Mouse (Mus musculus): ENCODE results near the gene Nol8. TPM values are rescaled to one million over a fixed set of nuclear protein-coding genes. Genes with fewer than 3 reads are reported as not detected.

Gene Nol8
- polyA plus RNA-seq, 2 experiments = 5.4 to 7.8 TPM

DNA sequence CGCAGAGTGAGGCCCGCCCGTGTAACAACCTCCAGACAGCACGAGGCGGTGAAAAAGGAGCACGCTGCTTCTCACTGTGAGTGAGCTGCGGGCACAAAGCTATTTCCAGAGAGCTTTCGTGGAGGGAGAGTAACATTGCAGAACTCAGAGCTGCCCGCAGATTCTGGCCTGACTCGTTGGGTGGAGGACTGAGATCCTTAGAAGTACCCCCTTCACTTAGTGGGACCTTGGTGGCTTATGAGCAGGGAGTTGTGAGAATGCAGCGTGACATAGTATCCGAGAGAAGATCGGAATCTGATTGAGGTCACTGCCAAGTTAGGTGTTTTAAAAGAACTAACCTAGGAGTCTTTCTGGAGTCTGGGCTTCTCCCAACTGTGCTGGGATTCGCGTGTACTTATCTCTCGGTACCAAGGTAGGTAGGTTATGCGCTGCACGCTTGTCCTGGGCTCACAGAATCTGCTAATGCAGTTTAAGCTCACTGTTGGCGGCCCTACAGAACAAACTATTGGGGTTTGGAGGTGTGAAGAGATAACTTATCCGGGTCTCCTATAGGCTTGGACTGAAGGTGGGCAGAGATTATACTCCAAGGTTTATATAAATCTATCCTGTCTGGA, 29.5 kb downstream of the Nol8 start:
- Histone ChIP-seq H3K4me1 (replicated peaks; ENCODE audit: control insufficient read depth in 2 of 2, insufficient read depth in 2 of 2, low read length in 1 of 2) (peaks cover 12 to 15% of the 10 kb centered on the region in 2 experiments), H3K36me3 (replicated peaks; ENCODE audit: control insufficient read depth, insufficient read depth, low read depth) (peaks cover 2% of the 10 kb centered on the region), H3K4me3 (ENCODE audit: insufficient read depth in 1 of 2, low read depth in 2 of 2, low read length in 2 of 2) (peak overlapping the region; percentile 79 to 89), H3K9me3 (ENCODE audit: control insufficient read depth, low read length) (no peaks in the 10 kb centered on the region), H3K27ac (peak overlapping the region; percentile 78), H3K27me3 (ENCODE audit: control insufficient read depth, insufficient read depth, low read length) (no peaks in the 10 kb centered on the region), H3K9ac (replicated peaks) (peak overlapping the region; percentile 85), H3K4me2 (ENCODE audit: low read depth) (peak overlapping the region; percentile 70)
- TF ChIP-seq CTCF (IDR thresholded peaks at IDR 0.05; ENCODE audit: low read depth) (no peak), EP300 (IDR thresholded peaks at IDR 0.05; ENCODE audit: low read depth) (no peak)
- DNase-seq (ENCODE audit: low read depth in 3 of 3, low spot score in 3 of 3) = peak in 2 of 3 experiments; percentile 10 to 11
- peak; percentile 50 for ATAC-seq (ENCODE audit: insufficient read depth)
- WGBS (ENCODE audit: insufficient replicate concordance) = under 1% methylated on average over 20 of the region's 20 CpGs

DNA sequence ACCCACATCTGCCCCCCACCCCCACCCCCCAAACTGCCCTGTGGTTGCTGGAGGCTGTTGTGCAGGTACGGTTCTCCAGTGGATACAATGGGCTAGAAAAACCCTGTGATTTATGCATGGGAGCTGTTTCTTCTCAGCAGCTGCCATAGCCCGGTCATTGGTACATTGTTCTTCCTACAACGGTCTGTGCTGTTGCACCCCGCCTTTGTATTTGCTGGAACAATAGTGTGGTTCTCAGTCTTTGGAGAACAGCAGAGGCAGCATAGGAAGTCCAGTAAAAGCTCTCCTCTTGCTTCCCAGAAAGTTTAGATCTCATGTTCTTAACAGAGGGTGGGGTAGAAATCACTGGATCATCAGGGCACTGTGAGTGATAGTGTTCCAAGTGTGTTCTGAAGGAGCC, 31.4 kb downstream of the Nol8 start:
- Histone ChIP-seq H3K9me3 (ENCODE audit: control insufficient read depth, low read length) (no peaks in the 10 kb centered on the region), H3K4me2 (ENCODE audit: low read depth) (peak overlapping the region; percentile 70), H3K4me1 (replicated peaks; ENCODE audit: control insufficient read depth in 2 of 2, insufficient read depth in 2 of 2, low read length in 1 of 2) (peaks cover 12 to 15% of the 10 kb centered on the region in 2 experiments), H3K9ac (replicated peaks) (no peak overlapping the region; the same call in 1 of the 2 replicates), H3K27ac (no peak overlapping the region), H3K36me3 (replicated peaks; ENCODE audit: control insufficient read depth, insufficient read depth, low read depth) (peaks cover 20% of the 10 kb centered on the region), H3K27me3 (ENCODE audit: control insufficient read depth, insufficient read depth, low read length) (no peaks in the 10 kb centered on the region), H3K4me3 (ENCODE audit: insufficient read depth in 1 of 2, low read depth in 2 of 2, low read length in 2 of 2) (no peak overlapping the region)
- WGBS (ENCODE audit: insufficient replicate concordance) = 68% methylated on average over 4 of the region's 4 CpGs
- no peak for DNase-seq (ENCODE audit: low read depth in 3 of 3, low spot score in 3 of 3)
- no peak for ATAC-seq (ENCODE audit: insufficient read depth)
- TF ChIP-seq CTCF (IDR thresholded peaks at IDR 0.05; ENCODE audit: low read depth) = no peak
- TF ChIP-seq EP300 (IDR thresholded peaks at IDR 0.05; ENCODE audit: low read depth) = no peak

DNA sequence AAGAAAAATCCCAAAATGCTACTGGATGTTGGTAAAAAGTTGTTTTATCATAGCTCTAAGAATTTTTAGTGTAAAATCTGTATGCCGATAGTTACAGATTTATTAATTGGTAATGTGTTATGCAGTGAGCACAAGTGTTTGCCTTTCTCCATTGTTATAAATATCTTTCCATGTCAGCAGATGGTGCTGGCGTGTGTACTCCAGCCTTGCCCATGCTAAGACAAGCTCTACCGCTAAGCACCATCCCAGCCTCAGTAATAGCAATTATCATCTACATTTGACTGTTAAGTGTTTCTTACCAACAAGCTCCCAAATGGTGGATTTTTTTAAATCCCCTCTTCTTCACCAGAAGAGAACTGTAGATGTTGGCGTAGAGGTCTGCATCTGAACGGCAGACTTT, 38.2 kb downstream of the Nol8 start:
- H3K27ac ChIP-seq = no peak overlapping the region
- WGBS (ENCODE audit: insufficient replicate concordance) = 93% methylated on average over 5 of the region's 5 CpGs
- no peak for ATAC-seq (ENCODE audit: insufficient read depth)

DNA sequence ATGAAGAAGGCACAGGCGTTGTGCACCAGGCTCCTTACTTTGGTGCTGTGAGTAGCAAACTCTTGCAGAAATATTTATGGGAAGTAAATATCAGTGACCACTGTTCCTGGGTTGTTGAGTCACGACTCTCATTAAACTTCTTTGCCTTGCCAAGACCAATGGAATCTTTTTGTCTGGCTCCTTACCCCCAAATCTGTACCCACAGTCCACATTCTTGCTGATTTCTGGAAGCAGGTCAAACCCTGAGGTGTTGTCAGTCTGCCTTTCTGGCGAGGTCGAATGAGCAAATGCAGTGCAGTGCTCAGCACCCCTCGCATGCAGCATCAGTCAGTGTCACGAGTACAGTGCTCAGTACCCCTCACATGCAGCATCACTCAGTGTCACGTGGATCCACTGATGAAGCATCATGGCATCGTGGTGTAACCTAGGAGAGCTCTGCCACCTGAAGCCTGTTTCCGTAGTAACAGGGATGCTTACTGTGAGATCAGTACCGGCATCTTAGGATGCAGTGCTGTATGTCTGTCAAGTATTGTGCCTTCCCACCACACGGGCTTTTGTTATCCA, 50.4 kb downstream of the Nol8 start:
- ATAC-seq (ENCODE audit: insufficient read depth) = no peak
- H3K4me2 ChIP-seq (ENCODE audit: low read depth) = no peak overlapping the region
- H3K27ac ChIP-seq = no peak overlapping the region
- H3K4me1 ChIP-seq (replicated peaks; ENCODE audit: control insufficient read depth in 2 of 2, insufficient read depth in 2 of 2, low read length in 1 of 2) = no peaks in the 10 kb centered on the region
- 83% methylated on average over 11 of the region's 11 CpGs for WGBS (ENCODE audit: insufficient replicate concordance)
- H3K27me3 ChIP-seq (ENCODE audit: control insufficient read depth, insufficient read depth, low read length) = no peaks in the 10 kb centered on the region
- TF ChIP-seq EP300 (IDR thresholded peaks at IDR 0.05; ENCODE audit: low read depth) (no peak), CTCF (IDR thresholded peaks at IDR 0.05; ENCODE audit: low read depth) (no peak)
- DNase-seq (ENCODE audit: low read depth in 3 of 3, low spot score in 3 of 3) = no peak
- H3K9me3 ChIP-seq (ENCODE audit: control insufficient read depth, low read length) = no peaks in the 10 kb centered on the region
- H3K4me3 ChIP-seq (ENCODE audit: insufficient read depth in 1 of 2, low read depth in 2 of 2, low read length in 2 of 2) = no peak overlapping the region
- peaks cover 74% of the 10 kb centered on the region for H3K36me3 ChIP-seq (replicated peaks; ENCODE audit: control insufficient read depth, insufficient read depth, low read depth)
- no peak overlapping the region for H3K9ac ChIP-seq (replicated peaks)

More for the DNA sequence above, 38.2 kb downstream of the Nol8 start:
- Histone ChIP-seq H3K9ac (replicated peaks) (no peak overlapping the region), H3K36me3 (replicated peaks; ENCODE audit: control insufficient read depth, insufficient read depth, low read depth) (peaks cover 55% of the 10 kb centered on the region), H3K4me2 (ENCODE audit: low read depth) (no peak overlapping the region), H3K9me3 (ENCODE audit: control insufficient read depth, low read length) (no peaks in the 10 kb centered on the region), H3K27me3 (ENCODE audit: control insufficient read depth, insufficient read depth, low read length) (no peaks in the 10 kb centered on the region), H3K4me3 (ENCODE audit: insufficient read depth in 1 of 2, low read depth in 2 of 2, low read length in 2 of 2) (no peak overlapping the region), H3K4me1 (replicated peaks; ENCODE audit: control insufficient read depth in 2 of 2, insufficient read depth in 2 of 2, low read length in 1 of 2) (no peaks in the 10 kb centered on the region)
- no peak for TF ChIP-seq CTCF (IDR thresholded peaks at IDR 0.05; ENCODE audit: low read depth)
- DNase-seq (ENCODE audit: low read depth in 3 of 3, low spot score in 3 of 3) = no peak

DNA sequence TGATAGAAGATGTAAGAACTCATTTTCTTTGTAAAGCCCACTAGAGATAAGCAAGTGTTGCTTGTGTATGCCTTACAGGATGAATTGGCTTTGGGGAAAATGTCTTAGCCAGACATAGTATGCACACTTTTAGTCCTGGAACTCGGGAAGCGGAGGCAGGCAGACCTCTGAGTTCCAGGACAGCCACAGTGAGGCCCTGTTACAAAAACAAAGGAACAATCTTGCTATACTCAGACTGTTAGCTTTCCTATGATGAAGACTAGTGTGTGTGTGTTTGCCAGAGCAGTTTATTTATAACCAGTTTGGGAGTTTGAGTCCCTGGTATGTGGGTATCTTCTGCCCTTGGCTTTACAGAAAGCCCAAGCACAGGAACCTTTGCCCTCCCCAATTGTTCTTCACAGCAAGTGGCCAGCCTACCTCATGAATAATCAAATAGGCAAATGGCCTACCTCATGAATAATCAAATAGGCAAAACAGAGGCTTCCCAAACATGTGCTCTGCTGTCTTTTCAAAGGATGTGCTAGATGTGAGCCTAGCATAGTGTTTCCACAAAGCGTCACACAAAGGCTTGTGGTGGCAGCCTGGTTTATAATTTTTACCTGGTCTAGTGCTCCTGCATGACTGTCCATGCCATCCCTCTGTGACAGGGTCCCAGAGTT, 53.3 kb downstream of the Nol8 start:
- Histone ChIP-seq H3K27ac (no peak overlapping the region), H3K4me3 (ENCODE audit: insufficient read depth in 1 of 2, low read depth in 2 of 2, low read length in 2 of 2) (no peak overlapping the region), H3K9me3 (ENCODE audit: control insufficient read depth, low read length) (no peaks in the 10 kb centered on the region), H3K36me3 (replicated peaks; ENCODE audit: control insufficient read depth, insufficient read depth, low read depth) (peaks cover 85% of the 10 kb centered on the region), H3K4me2 (ENCODE audit: low read depth) (no peak overlapping the region), H3K4me1 (replicated peaks; ENCODE audit: control insufficient read depth in 2 of 2, insufficient read depth in 2 of 2, low read length in 1 of 2) (peaks cover 0 to under 1% of the 10 kb centered on the region in 2 experiments; a peak in 1 of 4 replicates), H3K9ac (replicated peaks) (no peak overlapping the region), H3K27me3 (ENCODE audit: control insufficient read depth, insufficient read depth, low read length) (no peaks in the 10 kb centered on the region)
- TF ChIP-seq EP300 (IDR thresholded peaks at IDR 0.05; ENCODE audit: low read depth) (no peak), CTCF (IDR thresholded peaks at IDR 0.05; ENCODE audit: low read depth) (no peak)
- WGBS (ENCODE audit: insufficient replicate concordance) = 88% methylated on average over 3 of the region's 3 CpGs
- ATAC-seq (ENCODE audit: insufficient read depth) = no peak
- no peak for DNase-seq (ENCODE audit: low read depth in 3 of 3, low spot score in 3 of 3)
